Mouse (Mus musculus) right cerebral cortex, postnatal 4 days (tissue): ENCODE measurements around the gene Vmn1r8.
"Not testable (repeated sequence)": the region's sequence is repeated elsewhere in the genome, so short reads cannot be mapped to it uniquely, and the experiment has no call there.

ENCODE experiments used
- DNase-seq: peaks from one replicate; pipeline ENCODE4 v3.0.0-alpha.2; 2022

Gene Vmn1r8

GRCm38 (mm10) chr6:57031984-57032383 is at the start of gene Vmn1r8:
TSS of gene Vmn1r8 (plus strand) at chr6:57032284.
- no peak for DNase-seq

DNA sequence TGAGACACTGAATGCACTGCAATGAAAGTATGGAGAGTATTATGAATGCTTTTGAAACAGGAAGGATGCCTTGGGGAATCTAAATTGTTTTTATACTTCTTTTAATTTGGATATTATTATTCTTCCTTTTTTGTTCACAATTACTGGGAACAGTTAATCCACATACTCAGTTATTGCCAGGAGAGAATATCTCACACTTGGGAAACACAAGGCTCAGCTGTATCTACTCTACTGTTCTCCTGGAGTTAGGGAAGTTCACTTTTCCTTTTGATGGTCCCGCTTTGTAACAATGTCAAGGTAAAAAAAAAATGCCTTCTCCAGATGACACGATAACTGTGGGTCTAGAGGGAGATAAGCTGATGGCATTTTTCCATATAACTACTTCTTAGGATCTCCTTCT is 35.1 kb upstream of the Vmn1r8 start, which contains the start of gene Vmn1r6:
TSS of gene Vmn1r6 (plus strand) at position 301 of the 400 bp plus-strand sequence.
- no peak for DNase-seq

- not testable (repeated sequence) for DNase-seq
Observed at GRCm38 (mm10) chr6:57025224-57025623, 6.9 kb upstream of the Vmn1r8 start, which contains the start of gene Vmn1r7. TSS of gene Vmn1r7 (minus strand) at chr6:57025324.

- no peak for DNase-seq
Observed at GRCm38 (mm10) chr6:57034674-57035073, 2.6 kb downstream of the Vmn1r8 start.

GRCm38 (mm10) chr6:57063730-57064129 is 31.6 kb downstream of the Vmn1r8 start:
- DNase-seq, result no peak

- no peak for DNase-seq
Observed at GRCm38 (mm10) chr6:57066487-57066886, 34.4 kb downstream of the Vmn1r8 start, which contains the start of gene Vmn1r9. TSS of gene Vmn1r9 (plus strand) at chr6:57066787.
